Mouse (Mus musculus) C2C12 (cell line): ENCODE results near the gene Chmp2b. TPM values are rescaled to one million over a fixed set of nuclear protein-coding genes. Genes with fewer than 3 reads are reported as not detected.

Source experiments
- H3K27me3 ChIP-seq: one replicate; pipeline ENCODE4 v1.6.1; 2011; ENCODE audit not compliant: control insufficient read depth, insufficient read depth, insufficient read length
- H3K36me3 ChIP-seq: one replicate; pipeline ENCODE4 v1.6.1; 2011; ENCODE audit not compliant: control insufficient read depth, insufficient read depth
- H3K4me3 ChIP-seq: one replicate; pipeline ENCODE4 v1.5.1; 2011; ENCODE audit warnings: mild to moderate bottlenecking, control low read depth; ENCODE audit not compliant: poor library complexity, insufficient read depth, severe bottlenecking
- H3K79me2 ChIP-seq: one replicate; pipeline ENCODE4 v1.6.1; 2011; ENCODE audit not compliant: control insufficient read depth, insufficient read depth
- H3K79me3 ChIP-seq: one replicate; pipeline ENCODE4 v1.6.1; 2011; ENCODE audit warnings: low read depth, control low read depth
- H3ac ChIP-seq: one replicate; pipeline ENCODE3; 2011; ENCODE audit warnings: low read depth; ENCODE audit not compliant: control insufficient read depth, insufficient read length
- CEBPB ChIP-seq: IDR thresholded peaks from one replicate; pipeline ENCODE4 v1.6.1; 2011; ENCODE audit warnings: low read depth, mild to moderate bottlenecking, control low read depth, moderate library complexity
- CTCF ChIP-seq: IDR thresholded peaks from one replicate; pipeline ENCODE4 v1.5.1; 2011; ENCODE audit not compliant: control insufficient read depth, insufficient read depth, insufficient read length
- FOSL1 ChIP-seq: IDR thresholded peaks from one replicate; pipeline ENCODE4 v1.8.0; 2011; ENCODE audit warnings: mild to moderate bottlenecking, low read length; ENCODE audit not compliant: poor library complexity, insufficient read depth, severe bottlenecking
- MAX ChIP-seq: IDR thresholded peaks from one replicate; pipeline ENCODE4 v1.6.1; 2011; ENCODE audit warnings: mild to moderate bottlenecking, control low read depth
- MYOD1 ChIP-seq: IDR thresholded peaks from one replicate; pipeline ENCODE4 v1.6.1; 2011; ENCODE audit warnings: low read depth; ENCODE audit not compliant: control insufficient read depth, insufficient read length
- MYOG ChIP-seq: IDR thresholded peaks from one replicate; pipeline ENCODE4 v1.6.1; 2011; ENCODE audit not compliant: control insufficient read depth, insufficient read length; ENCODE audit errors: extremely low read depth
- USF1 ChIP-seq: IDR thresholded peaks from one replicate; pipeline ENCODE4 v1.6.1; 2011; ENCODE audit warnings: low read depth, mild to moderate bottlenecking, control low read depth, moderate library complexity
- polyA plus RNA-seq: library from polyadenylated mRNA; unstranded; fragments of >200 nt; fragmentation: generic; extraction: Trizol; gene quantifications from one replicate; pipeline ENCODE4 v1.2.1, GENCODE M21; 2012; ENCODE audit warnings: missing spikeins

Gene Chmp2b
- polyA plus RNA-seq, 1 experiment, result 22.2 TPM

DNA sequence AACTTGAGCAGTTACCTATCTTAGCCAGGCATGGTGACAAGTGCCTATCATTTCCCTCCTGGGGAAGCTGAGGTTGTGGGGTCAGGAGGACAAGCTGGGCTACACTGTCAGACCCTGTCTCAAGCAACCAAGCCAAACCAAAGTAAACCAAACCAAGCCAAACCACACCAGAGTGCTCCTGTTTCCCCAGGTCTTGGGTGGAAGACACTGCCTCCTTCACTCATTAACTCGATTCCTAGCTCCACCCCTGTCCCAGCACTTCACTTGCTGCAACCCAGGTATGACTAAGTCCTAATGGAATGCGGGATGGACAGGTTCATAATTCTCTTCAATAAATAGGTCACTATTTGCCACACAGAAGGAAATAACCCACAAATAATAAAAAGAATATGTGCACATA lies 2.9 kb downstream of the Chmp2b start:
- no peak overlapping the region for H3ac ChIP-seq
- H3K79me3 ChIP-seq, result peaks cover 39% of the 10 kb centered on the region
- no peak for TF ChIP-seq FOSL1
- TF ChIP-seq MAX, result no peak
- TF ChIP-seq MYOD1, result no peak
- no peak for TF ChIP-seq CTCF
- TF ChIP-seq MYOG, result no peak
- TF ChIP-seq USF1, result no peak
- TF ChIP-seq CEBPB, result no peak

DNA sequence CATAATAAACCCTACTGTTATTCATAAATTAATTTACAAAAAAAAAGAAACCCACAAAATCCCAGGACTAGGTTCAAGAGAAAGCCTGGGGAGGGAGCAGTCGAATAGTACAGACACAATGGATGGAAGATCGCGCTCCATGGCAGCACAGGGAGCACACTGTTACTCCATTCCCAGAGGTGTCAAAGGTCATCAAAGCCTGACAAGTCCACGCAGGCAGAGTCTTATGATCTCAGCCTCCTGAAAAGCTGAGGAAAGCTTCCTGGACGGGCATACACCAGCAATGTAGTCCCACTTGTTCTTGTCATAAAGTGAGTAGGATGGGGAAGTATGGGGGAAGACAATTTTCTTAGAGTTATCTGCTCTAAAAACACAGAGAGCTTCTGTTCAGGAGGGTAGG lies 5.2 kb downstream of the Chmp2b start:
- H3ac ChIP-seq, result no peak overlapping the region
- no peaks in the 10 kb centered on the region for H3K27me3 ChIP-seq
- H3K4me3 ChIP-seq, result no peak overlapping the region
- peaks cover 43% of the 10 kb centered on the region for H3K79me3 ChIP-seq
- no peaks in the 10 kb centered on the region for H3K36me3 ChIP-seq
- TF ChIP-seq USF1 (no peak), CEBPB (no peak), MYOG (no peak), MAX (no peak), CTCF (no peak)
- H3K79me2 ChIP-seq, result peaks cover 91% of the 10 kb centered on the region

More for the DNA sequence above, 2.9 kb downstream of the Chmp2b start:
- no peak overlapping the region for H3K4me3 ChIP-seq
- H3K36me3 ChIP-seq, result no peaks in the 10 kb centered on the region
- H3K27me3 ChIP-seq, result no peaks in the 10 kb centered on the region
- peaks cover 74% of the 10 kb centered on the region for H3K79me2 ChIP-seq

DNA sequence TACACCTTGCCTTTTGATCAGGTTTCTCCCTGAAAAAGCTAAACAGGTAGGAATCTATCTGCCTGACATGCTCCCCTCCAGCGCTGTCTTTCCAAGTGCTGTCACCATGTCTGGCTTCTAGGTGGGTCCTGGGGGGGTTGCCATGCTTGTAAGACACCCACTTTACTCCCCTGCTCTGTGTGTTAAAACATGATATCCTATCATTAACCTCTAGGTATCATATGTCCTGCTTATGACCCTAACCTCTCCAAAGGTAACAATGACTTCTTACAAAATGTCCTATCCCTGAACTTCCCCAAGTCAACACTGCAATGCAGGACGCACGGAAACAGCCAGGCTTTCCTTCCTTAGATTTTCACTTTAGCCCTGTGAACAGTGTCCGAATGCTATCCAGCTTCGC lies 8.3 kb downstream of the Chmp2b start:
- no peak overlapping the region for H3ac ChIP-seq
- TF ChIP-seq CTCF, result no peak
- no peak for TF ChIP-seq MYOG
- no peak for TF ChIP-seq FOSL1
- TF ChIP-seq CEBPB, result no peak
- no peak for TF ChIP-seq MAX
- no peak for TF ChIP-seq USF1
- TF ChIP-seq MYOD1, result no peak

GRCm38 (mm10) chr16:65550814-65551213 lies 11.7 kb downstream of the Chmp2b start:
- Histone ChIP-seq H3K4me3 (no peak overlapping the region), H3K79me2 (peaks cover 27% of the 10 kb centered on the region), H3K27me3 (no peaks in the 10 kb centered on the region), H3ac (no peak overlapping the region), H3K79me3 (peaks cover 5% of the 10 kb centered on the region), H3K36me3 (peaks cover 2% of the 10 kb centered on the region)
- TF ChIP-seq CEBPB (no peak), FOSL1 (no peak)

More for the DNA sequence above, 8.3 kb downstream of the Chmp2b start:
- no peaks in the 10 kb centered on the region for H3K36me3 ChIP-seq
- no peaks in the 10 kb centered on the region for H3K27me3 ChIP-seq
- H3K79me3 ChIP-seq, result peaks cover 22% of the 10 kb centered on the region
- H3K79me2 ChIP-seq, result peaks cover 61% of the 10 kb centered on the region
- H3K4me3 ChIP-seq, result no peak overlapping the region

DNA sequence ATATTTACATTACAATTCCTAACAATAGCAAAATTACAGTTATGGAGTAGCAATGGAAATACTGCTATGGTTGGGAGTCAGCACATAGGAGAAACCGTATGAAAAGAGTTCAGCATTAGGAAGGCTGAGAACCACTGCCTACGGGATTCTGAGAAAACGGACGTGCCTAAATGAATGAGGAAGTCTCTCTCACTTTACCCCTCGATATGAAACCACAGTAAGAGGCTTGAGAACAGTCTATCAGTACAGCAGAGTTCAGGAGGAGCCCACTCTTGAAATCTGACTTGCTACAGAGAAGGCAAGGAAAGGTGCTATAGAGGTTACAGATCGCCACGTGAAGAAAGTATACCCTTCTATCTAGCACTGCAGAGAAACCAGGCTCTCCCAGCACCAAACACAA lies 13.6 kb downstream of the Chmp2b start:
- Histone ChIP-seq H3K4me3 (no peak overlapping the region), H3ac (no peak overlapping the region), H3K27me3 (no peaks in the 10 kb centered on the region), H3K79me2 (peaks cover 11% of the 10 kb centered on the region), H3K79me3 (peaks cover 2% of the 10 kb centered on the region), H3K36me3 (peaks cover 18% of the 10 kb centered on the region)
- no peak for TF ChIP-seq USF1
- no peak for TF ChIP-seq MYOD1
- no peak for TF ChIP-seq CEBPB
- no peak for TF ChIP-seq FOSL1
- TF ChIP-seq MAX, result no peak
- TF ChIP-seq CTCF, result no peak
- TF ChIP-seq MYOG, result no peak

- Histone ChIP-seq H3K4me3 (no peak overlapping the region), H3K79me2 (no peaks in the 10 kb centered on the region), H3K36me3 (peaks cover 37% of the 10 kb centered on the region), H3K27me3 (no peaks in the 10 kb centered on the region), H3ac (no peak overlapping the region), H3K79me3 (no peaks in the 10 kb centered on the region)
- TF ChIP-seq CTCF (no peak), CEBPB (no peak), FOSL1 (no peak), MYOD1 (no peak), USF1 (no peak), MAX (no peak), MYOG (no peak)
Measured at GRCm38 (mm10) chr16:65543676-65544293, 18.7 kb downstream of the Chmp2b start.
